Mouse (Mus musculus) cerebral cortex, adult 2 months (tissue): ENCODE data around the gene Zmiz1.

ENCODE experiments used
- WGBS: fragments of 180-500 bp; shearing (Covaris S2); methylation state at CpG from one replicate; pipeline ENCODE4 v1.1.7; 2018; 5-methylcytosine and 5-hydroxymethylcytosine counted together

The Zmiz1 gene

GRCm38 (mm10) chr14:25514943-25515512 lies 56.0 kb downstream of the Zmiz1 start:
- 78% methylated on average over 2 of the region's 2 CpGs for WGBS

DNA sequence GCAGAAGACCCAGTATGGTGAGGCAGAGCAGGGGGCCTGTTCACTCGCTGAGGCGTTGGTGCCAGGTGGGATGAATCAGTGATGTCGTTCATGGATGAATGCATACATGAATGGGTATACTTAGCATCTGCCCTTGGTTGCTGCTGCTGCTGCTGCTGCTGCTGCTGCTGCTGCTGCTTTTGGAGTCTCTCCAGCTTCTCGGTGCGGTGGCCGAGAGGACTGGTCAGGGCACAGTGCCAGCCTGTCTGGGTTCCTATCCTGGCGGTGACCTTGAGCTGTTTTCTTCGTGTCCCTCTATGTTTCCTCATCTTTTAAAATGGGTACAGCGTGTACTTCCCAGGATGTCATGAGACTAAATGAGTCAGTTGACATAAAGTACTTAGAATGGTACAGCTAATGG lies 56.9 kb downstream of the Zmiz1 start:
- WGBS: 47% methylated on average over 9 of the region's 9 CpGs

DNA sequence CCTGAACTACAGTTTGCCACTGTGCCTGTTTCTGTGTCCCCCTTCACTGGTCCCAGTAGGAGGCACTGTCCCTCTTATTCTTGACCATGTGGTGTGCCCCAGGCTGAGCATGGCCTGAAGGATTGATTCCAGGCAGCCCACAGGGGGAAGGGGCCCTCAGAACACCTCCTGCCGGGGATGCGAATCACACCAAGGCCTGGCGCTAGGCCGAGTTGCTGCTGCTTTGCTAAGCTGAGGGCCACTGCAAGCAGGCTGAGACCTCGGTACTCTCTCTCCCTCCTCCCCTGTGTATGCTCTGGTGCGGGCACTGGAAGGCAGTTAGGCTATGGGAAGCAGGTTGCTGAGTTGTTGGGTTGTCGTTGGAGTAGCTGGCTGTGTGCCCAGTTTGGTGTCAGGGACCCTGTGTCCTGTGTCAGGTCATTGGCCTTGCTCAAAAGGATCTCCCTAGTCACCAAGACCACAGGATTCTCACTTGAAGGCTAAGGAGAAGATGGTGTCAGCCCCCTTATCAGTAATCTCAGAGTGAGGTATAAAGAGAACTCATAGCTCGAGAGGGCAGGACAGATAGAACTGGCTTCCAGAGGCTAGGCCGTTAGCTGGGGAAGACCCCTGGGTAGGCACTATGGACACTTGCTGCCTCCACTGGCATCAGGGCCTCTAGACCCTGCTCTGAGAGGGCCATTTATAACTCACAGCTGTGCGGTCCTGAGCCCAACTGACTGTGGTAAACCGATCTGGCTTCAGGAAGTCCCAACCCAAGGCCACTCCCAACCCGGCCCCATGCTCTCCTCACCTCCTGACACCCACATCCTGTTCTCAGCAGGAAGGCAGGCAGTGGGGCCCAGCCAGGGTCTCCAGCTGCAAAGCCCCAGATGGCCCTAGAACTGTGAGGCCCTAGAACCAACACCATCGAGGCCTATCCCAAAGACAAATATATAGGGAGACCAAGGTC lies 57.9 kb downstream of the Zmiz1 start:
- WGBS: 65% methylated on average over 13 of the region's 13 CpGs

GRCm38 (mm10) chr14:25518645-25519044 lies 59.7 kb downstream of the Zmiz1 start:
- 90% methylated on average over 5 of the region's 5 CpGs for WGBS

- 44% methylated on average over 4 of the region's 4 CpGs for WGBS
Measured at GRCm38 (mm10) chr14:25519656-25520055, 60.7 kb downstream of the Zmiz1 start.

DNA sequence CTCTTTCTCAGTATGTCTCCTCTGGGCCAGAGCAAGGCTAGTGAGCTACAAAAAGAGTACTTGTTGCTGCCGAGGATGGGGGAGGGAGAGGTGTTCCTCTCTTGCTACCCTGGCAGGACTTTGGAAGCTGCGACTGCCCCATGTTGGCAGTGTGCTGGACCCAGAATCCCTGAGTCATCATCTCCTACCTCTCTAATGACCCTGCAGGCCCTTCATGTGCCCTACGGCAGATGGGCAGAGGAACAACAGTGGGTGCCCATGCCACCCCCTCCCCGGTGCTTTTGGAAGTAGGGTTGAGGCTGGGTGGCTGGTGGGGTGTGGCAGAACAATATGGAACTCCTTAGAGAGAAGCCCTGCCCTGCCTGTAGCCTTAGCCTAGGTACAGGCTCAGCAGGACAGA lies 61.6 kb downstream of the Zmiz1 start:
- 67% methylated on average over 4 of the region's 4 CpGs for WGBS

GRCm38 (mm10) chr14:25520991-25521390 lies 62.0 kb downstream of the Zmiz1 start:
- 78% methylated on average over 9 of the region's 9 CpGs for WGBS

GRCm38 (mm10) chr14:25521500-25521899 lies 62.5 kb downstream of the Zmiz1 start:
- 76% methylated on average over 4 of the region's 4 CpGs for WGBS

- 69% methylated on average over 4 of the region's 4 CpGs for WGBS
Measured at GRCm38 (mm10) chr14:25522415-25522814, 63.4 kb downstream of the Zmiz1 start.

DNA sequence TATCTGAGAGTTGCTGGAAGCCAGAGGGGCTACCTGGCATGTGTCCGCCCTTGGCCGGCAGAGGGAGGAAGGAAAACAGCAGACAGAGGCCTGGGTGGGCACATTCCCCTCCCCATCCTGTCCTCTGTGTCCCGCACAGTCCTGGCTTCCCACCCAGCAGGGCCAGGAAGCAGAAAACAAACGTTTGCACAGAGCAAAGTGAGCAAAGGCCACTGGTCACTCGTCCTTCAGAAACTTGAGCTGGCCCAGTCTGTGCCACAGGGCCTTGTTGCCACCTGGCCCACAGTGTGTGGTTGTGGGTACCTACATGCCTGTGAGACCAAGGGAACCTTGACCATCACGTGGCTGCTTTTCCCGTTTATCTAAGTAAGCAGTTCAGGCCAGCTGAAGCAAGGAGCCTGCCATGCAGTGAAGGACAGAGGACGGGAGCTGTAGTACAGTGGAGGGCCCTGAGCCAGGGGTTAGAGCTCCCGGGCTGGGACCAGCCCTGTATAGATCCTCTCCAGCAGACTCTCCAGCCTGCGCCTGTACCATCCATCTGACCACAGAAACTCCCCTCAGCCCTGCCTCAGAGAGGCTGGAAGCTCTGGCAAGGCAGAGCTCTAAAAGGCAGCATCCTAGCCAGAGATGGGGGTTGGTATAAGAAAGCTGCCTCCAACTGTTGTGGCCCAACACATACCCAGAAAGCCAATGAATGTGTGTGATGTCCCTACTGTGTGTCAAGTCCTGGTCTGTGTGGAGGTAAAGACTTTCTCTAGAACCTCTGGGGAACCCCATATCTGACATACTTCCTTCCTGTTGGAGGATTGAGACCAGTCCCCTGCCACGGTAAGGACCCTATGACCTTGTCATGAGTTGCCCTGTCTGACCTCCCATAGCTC lies 64.5 kb downstream of the Zmiz1 start:
- 68% methylated on average over 11 of the region's 11 CpGs for WGBS

GRCm38 (mm10) chr14:25524111-25524495 lies 65.1 kb downstream of the Zmiz1 start:
- 89% methylated on average over 9 of the region's 9 CpGs for WGBS

DNA sequence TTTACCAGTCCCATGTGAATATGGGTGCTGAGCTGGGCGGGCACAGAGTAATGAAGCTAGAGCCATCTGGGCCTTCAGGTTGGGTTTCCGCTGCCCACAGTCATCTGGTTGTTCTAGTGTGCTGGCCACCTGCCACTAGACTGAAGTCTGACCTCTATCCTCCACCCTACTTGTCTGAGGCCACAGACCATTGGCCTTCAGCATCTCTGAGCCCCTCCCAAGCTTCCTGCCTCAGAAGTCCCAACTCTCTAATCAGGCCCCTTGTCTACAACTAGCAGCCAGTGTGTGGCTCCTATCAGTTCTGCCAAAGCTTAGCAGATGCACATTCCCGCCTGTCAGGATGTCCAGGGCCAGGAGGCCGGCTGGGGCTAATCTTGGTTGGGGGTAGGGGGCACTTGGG lies 65.9 kb downstream of the Zmiz1 start:
- WGBS: 85% methylated on average over 4 of the region's 4 CpGs

DNA sequence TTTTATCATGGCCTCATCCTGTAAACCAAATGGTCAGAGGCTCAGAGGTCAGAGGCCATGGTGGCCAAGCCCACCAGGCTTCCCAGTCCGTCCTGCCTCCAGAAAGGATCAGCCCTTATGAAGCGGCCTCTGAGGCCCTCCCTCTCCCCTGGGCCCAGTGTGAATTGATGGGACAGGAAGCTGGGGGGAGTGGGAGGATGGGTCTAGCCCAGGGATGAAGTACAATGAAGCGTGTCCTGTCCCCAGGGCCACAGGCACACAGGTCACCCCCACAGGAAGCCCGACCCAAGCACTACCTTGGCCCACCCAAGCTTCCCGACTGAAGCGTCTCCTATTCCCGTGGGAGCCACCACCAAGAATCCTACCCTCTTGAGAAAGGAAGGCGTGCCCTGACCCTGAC lies 66.7 kb downstream of the Zmiz1 start:
- 81% methylated on average over 8 of the region's 8 CpGs for WGBS

- WGBS: 81% methylated on average over 8 of the region's 8 CpGs
Measured at GRCm38 (mm10) chr14:25526872-25527271, 67.9 kb downstream of the Zmiz1 start.

- 45% methylated on average over 2 of the region's 2 CpGs for WGBS
Measured at GRCm38 (mm10) chr14:25527321-25527720, 68.3 kb downstream of the Zmiz1 start.

- WGBS: 82% methylated on average over 4 of the region's 4 CpGs
Measured at GRCm38 (mm10) chr14:25530342-25530741, 71.4 kb downstream of the Zmiz1 start.

GRCm38 (mm10) chr14:25530815-25531214 lies 71.8 kb downstream of the Zmiz1 start:
- 79% methylated on average over 5 of the region's 5 CpGs for WGBS

DNA sequence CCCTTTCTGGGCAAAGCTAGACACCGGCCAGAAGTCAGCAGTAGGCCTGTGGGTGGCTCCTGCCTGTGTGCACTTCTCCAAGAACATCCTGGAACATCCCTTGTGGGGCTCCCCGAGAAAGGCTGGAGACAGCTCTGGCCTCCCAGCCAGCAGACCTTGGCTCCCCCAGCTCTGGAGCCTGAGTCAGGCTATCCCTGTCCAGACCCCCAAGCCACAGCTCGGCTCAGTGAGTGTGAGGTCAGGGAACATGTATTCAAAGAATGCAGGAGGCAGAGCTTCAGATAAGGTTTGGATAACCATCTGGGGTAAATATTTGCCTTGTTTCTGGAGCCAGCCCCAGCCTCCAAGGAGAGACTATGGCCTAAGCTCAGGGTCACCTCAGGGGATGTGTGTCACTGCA lies 74.0 kb downstream of the Zmiz1 start:
- 50% methylated on average over 3 of the region's 3 CpGs for WGBS

DNA sequence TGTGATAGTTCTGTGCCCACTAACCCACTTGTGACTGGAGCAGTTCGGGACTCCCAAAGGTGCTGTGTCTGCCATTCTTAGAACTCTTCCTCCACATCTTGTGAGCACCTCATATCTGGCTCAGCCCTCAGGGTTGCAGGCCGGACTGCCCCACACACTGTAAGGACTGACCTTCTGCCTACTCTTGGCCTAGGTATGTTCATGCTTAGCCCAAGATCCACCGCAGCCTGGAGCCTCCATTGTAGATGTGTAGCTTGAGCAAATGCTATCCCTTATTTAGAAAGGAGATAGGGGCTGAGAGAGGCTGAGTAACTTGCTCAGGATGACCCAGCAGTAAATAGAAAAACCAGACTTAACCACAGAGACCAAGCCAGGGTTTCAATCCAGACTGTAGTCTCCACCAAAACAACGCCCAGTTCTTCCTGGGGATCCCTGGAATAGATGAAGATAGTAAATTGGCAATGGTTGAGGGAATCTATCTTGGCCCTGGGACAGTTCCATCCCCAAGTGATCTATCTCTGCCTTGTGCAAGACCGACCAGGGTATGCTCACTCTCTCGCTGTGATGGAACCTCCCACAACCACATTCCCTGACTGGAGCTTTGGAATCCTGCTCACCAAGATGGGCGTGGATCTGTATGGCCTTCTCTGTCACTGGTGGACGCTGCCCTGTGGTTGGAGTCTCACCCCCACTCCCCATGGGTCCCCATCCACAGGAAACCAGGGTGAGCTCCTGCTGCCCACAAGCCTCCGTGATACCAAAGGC lies 74.8 kb downstream of the Zmiz1 start:
- 77% methylated on average over 9 of the region's 9 CpGs for WGBS

DNA sequence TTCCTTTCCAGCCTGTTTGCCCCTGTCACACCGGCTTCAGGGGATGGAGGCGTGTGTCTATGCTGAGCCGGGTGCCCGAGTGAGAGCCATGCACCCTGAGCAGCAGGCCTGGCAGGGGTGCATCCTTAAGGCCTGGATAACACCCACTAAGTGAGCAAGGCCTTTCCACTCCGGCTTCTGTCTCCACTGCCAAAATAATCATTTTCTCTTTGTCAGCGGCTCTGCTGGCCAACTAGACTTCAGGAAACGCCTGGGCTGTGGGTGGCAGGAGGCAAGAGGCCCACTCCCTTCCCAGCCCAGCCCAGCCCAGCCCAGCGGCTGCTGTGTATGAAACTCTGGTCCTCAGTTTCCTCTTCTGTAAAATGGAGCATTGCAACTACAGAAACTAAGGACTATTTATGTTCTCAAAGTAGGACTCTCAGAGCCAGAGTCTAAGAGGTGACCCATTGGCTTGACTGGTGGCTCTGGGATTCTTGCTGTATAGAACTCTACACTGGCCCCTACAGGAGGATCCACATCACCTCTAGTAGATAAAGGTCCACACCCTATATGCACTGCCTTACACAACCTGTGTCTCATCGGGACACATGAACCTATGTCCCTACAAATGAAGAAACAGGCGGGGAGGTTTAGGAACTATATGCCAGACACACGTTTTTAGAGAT lies 76.1 kb downstream of the Zmiz1 start:
- WGBS: 62% methylated on average over 11 of the region's 11 CpGs

- WGBS: 77% methylated on average over 4 of the region's 4 CpGs
Measured at GRCm38 (mm10) chr14:25535583-25535943, 76.6 kb downstream of the Zmiz1 start.
